Mouse (Mus musculus): ENCODE measurements at regions not wholly inside any gene's neighbourhood (a gene's known extent, or its start where the extent isn't known, plus 50 kb on each side); places are given as distances from the start of the nearest gene placed in this dataset.
A peak's percentile ranks its signal among the peaks of the same experiment; 100 is the strongest.

DNA sequence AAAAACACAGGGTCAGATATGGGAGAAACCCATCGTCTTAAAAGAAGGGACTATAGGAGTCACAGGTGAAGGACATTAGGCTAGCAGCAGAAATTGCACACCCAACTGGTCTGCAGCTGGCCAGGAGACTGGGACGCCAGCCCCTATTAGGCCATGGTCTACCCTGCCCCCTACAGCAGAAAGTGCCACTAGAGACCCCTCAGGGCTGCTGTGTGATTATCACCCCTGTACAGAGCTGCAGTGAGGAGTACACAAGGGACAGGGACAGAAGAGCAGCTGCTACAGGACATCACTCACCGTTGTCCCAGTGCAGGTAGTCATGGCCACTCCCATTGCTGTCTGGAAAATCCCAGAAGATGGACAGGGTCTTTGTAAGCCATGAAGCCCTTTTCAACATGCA, 157.9 kb upstream of the Agap1 start:
- no peak for DNase-seq

DNA sequence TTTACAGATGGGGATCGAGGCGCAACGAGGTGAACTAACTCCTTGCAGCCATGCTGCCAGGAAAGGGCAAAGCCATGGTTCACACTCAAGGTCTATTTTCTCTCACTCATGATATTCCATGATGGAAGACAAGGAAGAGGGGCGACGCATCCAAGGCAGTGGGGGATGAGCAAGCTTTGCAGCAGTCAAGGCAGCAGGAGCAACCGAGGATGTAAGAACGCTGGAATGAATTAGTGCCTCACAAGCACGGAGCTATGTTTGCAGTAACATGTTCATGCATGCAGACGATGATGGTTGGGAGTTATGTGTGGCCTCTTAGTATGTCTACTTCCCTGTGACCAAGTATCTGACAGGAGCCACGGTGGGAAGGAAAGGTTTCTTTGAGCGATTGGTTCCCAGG, 156.8 kb upstream of the Agap1 start:
- DNase-seq, result no peak

DNA sequence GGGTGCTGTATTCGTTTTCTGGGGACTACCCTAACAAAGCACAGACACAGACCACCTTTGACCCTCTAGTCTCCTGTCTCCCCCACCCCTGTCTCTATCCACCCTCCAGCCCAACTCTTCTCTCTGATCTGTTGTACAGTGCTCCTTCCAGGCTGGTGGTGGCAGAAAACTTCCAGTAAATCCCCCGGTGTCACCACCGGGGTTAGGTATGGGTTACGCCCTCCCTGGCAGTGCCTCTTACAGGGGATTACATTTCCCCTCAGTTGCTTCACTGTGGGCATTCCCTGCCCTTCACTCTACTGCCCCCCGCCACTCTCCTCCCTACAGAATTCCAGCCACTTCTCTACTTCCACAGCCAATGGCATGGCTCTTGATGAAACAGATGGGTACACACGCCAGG, 153.5 kb upstream of the Agap1 start:
- DNase-seq, result no peak

DNA sequence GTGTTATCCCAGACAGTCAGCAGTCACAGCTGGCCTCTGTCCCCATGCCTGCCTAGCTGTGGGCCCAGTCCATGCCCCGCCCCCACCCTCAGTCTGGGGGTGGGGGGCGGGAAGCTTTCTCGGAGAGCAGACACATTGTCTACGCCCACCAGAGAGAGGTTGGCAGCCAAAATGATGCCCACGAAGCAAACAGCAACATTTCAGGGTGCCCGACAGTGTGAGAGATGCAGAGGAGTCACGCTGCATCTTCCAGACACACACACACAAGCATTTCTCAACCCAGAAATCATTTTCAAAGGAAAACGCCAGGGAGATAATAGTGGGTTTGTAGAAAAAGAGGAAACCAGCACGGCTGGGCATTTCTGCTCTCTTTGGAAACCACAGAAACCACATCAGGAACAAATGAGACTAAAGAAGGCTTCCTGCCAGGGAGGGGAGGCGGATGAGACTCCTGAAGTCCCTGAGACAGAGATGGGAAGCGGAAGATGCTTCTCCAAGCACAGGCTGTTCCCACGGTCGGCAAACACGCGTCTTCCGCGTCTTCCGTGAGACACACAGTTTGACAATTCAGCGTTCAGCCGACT, 152.1 kb upstream of the Agap1 start:
- no peak for DNase-seq

DNA sequence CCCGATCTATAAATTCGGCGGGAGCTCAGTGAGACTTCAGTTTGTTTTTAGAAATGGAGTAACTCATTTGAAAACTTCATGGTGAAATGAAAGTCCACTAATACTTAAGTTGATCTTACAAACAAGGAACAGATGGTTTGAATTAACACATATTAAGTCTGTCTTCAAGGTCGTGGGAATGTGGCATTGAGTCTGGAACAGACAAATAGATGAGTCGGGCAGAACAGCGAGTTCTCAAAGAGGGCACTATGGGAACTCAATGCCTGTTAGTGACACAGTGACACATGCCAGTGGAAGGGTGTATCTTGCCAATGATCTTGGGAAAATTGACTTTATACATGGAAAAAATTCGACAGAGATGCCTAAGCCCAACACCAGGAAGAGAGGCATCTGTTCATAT, 149.4 kb upstream of the Agap1 start:
- DNase-seq, result no peak

DNA sequence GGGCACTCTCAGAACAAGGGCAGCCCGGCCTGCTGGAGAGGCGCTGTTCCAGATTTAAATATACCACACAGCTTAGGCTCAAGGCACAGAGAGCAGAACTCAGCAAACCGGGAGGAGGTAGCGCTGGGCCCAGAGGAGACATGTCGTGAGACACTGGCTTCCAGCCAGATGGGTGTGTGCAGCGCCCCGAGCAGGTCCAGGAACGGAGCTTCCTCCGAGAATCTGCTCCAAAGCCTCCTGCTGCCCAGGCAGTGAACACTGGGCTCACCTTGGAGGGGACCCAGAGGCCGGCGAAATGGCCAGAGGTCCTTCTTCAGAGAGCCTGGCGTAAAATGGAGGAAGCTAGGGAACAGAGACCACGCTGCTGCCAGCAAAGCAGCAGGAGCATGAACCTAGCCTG, 145.8 kb upstream of the Agap1 start:
- DNase-seq, result peak; percentile 62

DNA sequence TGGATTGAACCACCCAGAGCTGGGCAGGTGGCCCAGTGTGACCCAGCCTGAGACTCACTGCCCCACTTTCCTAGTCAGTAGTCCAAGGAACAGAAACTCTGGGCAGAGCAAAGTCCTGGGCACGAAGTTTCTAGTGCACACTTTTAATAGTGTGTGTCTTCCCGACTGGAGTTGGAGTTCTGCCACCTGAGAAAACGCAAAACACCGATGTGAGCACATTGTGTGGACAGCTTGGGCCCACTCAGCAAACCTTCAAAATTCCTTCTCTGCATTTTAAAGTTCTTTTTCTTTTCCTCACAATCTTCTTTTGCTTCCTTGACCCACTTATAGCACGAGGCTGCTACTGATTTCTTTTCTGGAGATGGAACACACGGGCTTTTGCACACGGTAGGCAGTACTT, 141.5 kb upstream of the Agap1 start:
- DNase-seq, result peak; percentile 62

DNA sequence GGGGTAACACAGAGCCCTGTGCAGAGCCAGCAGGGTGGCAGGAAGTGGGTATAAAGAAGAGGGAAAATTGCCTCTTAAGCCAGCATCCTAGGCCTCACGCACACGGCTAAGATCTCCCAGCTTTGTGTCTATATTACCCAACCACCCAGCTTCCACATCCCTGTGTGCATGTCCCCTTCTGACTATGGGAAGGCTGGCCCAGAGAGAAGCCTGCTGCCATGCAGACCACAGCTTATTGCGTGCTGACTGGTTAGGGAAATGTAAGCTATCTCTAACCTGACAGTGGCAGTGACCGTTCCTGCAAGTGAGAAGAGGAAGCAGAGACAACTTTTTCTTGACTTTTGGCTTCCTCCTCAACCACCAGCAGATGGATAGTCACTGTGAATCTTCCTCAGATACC, 136.7 kb upstream of the Agap1 start:
- DNase-seq, result no peak

DNA sequence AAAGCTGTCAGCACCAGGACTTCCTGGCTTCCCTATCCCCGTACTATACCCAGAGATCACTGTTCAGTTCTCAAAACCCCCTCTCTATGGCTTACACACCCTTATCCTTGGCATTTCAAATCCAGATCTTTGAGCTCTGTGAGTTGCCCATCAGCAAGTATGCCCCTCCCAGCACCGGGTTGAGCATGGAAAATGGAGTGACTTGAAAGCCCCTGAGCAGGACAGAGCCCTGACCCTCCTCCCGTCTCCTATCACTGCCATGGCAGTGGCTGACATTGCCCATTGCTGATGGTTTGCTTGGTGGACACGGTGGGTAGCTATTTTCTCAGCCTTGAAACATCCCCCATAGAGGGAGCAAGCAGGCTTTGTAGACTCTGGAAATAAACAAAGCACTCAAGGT, 135.9 kb upstream of the Agap1 start:
- DNase-seq, result no peak

DNA sequence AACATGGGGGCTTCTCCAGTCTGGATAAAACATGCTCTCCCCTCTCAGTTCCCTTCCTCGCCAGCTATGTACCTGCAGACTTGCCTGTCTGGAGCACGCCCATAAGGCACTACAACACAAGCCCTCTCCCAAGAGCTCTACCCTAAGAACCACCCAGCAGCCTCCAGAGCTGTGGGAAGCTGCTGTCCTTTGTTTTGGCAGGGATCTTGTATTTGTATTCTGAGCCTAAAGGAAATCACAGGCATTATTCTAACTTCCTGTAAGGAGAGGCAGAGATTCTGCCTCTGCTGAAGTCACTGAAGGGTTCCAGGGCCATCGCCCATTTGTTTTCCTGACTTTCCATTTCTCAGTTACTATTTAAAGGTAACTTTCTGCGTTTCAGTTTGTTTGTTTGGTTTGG, 132.0 kb upstream of the Agap1 start:
- DNase-seq, result peak; percentile 21

DNA sequence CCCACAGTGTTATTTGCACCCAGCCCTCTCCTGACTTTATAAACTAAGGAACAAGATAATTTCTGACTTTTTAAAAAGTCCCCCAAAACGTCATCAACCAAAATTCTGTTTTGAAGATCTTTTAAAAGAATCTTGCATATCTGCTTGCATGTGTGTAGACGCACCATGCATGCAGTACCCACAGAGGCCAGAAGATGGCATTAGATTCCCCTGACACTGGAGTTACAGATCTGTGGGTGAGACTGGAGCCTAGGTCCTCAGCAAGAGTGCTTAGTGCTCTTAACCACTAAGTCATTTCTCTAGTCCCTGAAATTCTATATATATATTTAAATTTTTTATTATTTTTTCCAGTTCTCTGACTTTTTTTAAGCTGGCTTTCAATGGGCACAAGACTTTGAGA, 131.5 kb upstream of the Agap1 start:
- DNase-seq, result peak; percentile 69

DNA sequence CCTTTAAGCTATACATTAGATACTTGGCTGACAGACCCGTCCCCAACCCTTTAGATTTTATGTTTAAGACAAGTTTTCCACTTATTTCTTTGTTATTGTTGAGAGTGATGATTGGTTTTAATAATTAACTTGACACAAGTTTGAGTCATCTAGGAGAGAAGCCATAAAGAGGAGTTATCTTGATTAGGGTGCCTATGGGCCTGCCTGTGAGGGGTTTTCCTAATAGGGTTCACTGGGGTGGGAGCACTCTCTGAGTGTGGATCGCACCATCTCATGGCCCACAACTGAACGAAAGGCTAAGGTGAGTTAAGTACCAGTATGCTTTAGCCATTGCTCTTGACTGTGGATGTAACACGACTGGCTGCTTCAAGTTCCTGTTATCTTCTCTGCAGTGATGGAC, 123.3 kb upstream of the Agap1 start:
- DNase-seq, result no peak

DNA sequence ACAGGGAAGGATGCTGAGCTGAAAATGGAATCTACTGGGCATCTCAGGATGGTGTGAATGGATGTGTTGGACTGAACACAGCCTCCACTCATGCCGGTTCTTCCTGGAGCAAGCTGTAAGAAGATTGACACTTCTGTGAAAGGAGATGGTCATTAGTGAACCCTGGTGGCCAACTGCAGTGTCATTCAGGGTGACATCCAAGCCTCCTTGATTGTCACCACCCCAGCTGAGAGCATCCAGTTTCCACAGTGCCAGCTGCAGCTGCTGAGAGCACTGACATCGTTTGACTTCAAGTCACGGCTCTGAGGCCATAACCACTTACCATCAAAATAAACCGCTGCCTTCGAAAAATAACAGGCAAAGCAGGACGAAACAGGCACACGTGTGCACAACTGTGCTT, 121.9 kb upstream of the Agap1 start:
- DNase-seq, result no peak

DNA sequence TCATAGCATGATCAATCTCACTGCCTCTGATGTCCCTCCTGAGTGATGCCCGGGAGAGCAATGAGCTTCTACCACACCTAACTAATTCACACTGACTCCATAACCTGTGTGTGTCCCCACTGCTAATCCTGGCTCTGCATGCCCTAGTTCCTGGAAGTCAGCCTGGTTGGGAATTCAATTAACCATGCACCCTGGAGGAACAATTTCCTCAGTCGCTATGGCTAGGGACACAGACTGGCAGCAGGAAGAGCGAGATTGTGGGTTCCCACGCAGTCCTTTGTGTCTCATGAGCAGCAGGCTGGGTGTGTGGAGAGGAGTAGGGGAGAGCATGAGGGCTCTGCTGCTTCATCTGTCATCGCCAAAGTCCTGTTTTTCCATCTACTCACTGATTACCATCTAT, 116.7 kb upstream of the Agap1 start:
- DNase-seq, result no peak

DNA sequence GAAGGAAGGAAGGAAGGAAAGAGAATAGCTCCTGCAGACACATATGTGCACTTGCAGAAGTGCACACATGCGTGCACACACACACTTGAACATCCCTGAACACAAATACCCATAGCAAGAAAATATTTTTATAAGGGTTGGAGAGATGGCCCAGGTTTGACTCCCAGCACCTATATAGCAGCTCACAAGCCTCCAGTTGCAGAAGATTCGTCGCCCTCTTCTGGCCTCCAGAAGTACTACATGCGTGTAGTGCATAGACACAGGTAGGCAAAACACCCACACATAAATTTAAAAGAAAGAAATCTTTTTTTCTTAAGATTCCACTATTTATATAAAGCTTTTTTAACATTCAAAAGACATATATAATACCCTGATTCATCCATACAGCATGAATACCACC, 111.8 kb upstream of the Agap1 start:
- DNase-seq, result no peak

DNA sequence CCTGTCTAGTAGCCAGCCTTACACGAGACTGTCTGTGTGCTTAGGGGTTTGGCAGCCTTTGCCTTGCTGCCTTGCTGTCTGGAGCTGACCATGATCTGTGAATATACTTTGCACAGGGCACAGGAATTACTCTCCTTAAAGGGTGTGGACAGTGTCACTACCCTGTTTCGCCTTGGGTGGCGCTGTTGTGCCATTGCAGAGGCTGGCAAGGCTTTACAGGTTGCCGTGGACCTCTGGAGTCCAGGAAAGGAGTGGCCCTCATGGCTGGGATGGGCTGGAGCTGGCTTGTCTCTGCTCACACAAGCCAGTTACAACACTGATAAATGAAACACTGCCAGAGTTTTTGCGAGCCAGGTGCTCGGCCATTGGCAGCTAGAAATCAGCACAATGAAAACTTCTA, 110.1 kb upstream of the Agap1 start:
- peak; percentile 58 for DNase-seq

DNA sequence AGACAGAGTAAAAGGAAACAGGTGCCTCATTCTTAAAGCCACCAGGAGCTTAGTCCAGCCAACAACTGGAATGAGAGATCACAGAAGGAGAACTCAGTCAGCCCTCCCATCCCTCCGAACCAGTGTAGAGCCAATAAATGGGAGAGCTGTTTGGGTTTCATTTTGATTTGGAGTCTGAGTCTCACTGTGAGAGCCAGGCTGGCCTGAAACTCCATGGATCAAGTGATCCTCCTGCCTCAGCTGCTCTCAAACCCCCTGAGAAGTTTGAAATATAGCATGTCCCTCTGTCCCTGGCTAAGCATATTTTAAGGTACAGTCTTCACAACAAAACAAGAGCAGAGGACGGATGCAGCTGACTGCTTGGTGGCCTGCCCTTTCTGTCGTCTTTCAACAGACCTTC, 107.3 kb upstream of the Agap1 start:
- no peak for DNase-seq

DNA sequence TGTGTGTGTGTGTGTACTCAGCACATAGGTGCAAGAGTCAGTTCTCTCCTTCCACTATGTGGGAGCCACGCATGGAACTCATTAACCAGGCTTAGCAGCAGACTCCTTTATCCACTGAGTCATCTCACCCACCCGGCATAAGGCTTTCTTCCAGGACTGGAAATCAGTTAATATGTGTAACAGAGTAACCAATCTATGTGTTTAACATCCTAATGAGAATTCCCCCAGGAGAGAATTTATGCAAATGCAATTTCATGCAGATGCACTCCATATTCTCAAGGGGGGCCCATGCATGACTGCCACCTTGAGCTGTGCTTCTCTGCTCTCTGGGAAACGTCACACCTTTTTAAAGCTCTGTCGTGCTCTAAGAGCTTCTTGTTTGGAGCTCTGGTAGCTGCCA, 101.7 kb upstream of the Agap1 start:
- peak; percentile 70 for DNase-seq

DNA sequence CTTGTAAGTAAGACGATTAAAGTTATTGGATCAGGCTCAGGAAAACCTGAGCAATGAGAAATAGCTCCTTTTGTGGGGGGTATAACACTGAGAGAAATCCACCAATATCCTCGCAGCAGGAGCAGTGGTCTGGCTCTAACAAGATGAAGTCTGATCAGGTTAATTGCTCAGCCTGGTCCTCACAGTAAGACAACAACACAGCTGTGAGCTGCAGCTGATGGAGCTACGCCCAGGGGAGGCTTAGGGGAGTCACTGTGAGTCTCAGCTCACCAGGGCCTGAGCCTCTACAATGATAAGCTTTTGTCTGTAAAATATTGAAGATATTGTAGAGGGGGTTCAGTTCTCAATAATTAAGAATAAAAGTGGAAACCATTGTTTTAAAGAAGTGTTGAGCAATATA, 95.3 kb upstream of the Agap1 start:
- no peak for DNase-seq

DNA sequence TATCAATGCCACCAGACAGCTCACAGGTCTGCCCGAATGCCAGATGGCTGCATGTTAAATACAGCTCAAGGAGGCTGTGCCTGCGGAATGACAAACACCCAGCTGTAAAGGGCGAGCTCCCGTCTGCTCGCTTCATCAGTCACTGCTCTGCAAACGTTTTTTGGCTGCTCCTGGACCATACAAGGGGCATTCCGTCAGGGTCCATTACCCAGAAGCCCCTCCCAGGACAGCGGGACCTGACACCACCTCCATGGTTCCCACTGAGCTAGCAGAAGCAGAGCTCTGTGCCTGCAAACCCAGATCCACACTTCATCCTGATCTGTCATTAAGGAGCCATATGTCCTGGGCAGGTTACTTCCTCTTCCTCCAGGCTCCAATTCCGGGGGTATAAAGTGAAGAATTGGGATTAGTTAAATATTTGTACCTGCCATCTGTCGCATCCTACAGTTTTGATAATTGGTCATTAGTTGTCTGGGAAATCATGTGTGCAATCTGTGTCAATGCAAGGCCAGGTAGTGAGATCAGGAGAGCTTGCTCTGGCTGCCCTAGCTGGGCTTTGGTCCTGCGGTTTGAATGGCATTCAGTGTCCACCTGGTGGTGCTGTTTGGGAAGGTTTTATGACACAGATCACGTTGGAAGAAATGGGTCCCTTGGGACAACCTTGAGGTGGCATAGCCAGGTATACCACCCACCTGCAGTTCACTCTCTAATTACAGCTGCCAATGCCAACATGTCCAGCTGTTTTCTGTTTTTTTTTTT, 89.9 kb upstream of the Agap1 start:
- peak; percentile 68 for DNase-seq

DNA sequence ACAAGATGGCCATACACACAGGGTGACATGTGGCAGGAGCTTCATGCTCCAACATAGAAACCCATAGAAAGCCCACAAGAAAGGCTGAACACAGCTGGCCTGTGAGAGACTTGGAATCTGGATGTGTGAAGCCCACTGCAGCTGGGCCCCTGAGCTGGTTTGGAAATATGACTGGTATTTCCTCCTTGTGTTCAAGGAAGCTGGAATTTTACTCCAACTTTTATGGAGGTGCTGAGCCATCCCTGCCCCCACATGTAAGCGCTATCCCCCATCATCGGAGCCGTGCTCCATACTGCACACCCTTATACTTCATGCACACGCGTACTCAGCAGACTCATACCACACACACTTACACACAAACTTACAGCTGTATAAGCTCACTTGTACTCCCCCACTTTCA, 87.7 kb upstream of the Agap1 start:
- DNase-seq, result peak; percentile 26

DNA sequence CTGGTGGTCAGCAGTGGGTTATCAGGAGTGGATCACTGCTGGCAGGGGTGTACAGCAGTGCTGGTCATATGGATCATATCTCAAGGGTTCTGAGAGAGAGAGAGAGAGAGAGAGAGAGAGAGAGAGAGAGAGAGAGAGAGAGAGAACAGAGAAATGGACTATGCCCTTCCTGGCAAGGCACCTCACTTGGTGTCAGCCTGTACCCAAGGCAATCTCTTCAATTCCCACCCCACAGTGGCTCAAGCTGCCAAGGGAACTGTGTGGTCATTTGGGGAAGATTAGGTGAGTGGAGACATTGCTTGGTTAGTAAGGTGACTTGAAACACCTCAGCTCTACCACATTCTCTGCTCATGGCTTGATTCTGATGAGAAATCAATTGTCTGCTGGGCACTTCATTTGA, 80.8 kb upstream of the Agap1 start:
- DNase-seq, result no peak

DNA sequence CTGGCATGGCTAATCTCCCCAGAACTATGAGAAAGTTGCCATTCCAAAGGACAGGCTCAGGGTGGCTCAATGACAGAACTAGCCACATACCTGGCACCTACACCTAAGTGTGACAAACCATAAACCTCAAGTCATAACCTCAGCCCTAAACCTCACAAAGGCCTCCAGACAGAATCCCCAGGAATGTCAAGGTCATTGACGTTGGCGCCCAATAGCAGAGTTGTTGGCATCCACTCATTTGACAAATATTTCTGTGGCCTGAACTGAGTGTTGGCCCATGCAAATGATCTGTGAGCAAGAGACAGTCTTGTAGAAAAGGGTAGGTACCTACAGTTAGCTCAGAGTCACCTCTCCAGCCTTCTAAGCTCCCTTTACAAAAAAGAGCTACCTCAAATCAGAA, 80.3 kb upstream of the Agap1 start:
- no peak for DNase-seq

DNA sequence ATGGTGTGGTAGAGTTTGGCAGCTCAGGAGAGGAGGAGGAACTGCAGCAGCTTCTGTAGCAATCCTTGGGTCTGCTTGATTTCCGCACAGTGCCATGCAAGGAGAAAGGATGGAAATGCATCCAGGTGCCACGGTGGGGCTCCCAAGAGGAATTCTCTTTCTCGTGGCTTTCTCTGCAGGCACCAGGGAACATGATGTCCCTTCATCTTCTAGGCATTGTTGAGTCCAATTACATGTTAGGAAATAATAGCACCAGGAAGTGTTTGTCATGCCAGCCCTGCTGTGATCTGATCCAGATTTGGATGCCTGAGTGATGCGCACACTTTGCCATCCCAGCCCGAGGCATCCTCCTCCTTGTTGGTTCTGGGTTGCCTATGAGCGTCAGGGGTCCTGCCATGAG, 72.6 kb upstream of the Agap1 start:
- DNase-seq, result no peak

DNA sequence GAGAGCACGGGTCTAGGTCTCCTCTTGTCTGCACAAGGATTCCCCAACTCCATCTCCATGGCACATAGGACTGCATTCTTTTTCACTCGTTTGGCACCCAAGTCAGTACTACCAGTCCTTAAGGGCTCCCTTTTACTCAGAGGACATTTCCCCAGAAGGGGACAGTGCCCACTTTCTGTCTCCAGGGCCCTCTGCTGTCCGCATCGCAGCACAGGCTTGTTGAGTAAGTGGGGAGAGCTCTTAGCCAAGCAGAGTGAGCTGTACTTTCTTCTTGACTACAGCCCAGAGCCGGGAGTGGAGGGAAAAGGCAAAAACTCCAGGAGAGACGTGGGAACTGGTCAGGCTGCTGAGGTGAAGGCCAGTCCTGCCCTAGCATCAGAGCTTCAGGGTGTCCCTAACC, 69.5 kb upstream of the Agap1 start:
- DNase-seq, result no peak
